Mouse (Mus musculus) heart, postnatal 4 days (tissue): ENCODE measurements around the gene Ackr1. TPM values are rescaled to one million over a fixed set of nuclear protein-coding genes. Genes with fewer than 3 reads are reported as not detected.

Experiments
- total RNA-seq, 2 experiments: library from RNA; stranded (reverse); gene quantifications; 2 replicates each; pipeline ENCODE4 v1.2.3; 2021

Gene Ackr1
- total RNA-seq, 2 experiments from 2014 or later = 0.38 to 0.62 TPM

Other genes with a start within 250 kb of the Ackr1 start
- not detected for gene Olfr1408, start 196.4 kb downstream of the Ackr1 start, total RNA-seq
- gene Olfr1406, start 143.1 kb downstream of the Ackr1 start, total RNA-seq = not detected
- not detected for gene Olfr218, start 135.9 kb downstream of the Ackr1 start, total RNA-seq
- gene Olfr1404, start 121.4 kb downstream of the Ackr1 start, total RNA-seq = not detected
- gene Fcer1a, start 106.5 kb downstream of the Ackr1 start, total RNA-seq = not detected
- gene Olfr418, start 67.7 kb downstream of the Ackr1 start, total RNA-seq = not detected
- gene Mptx2, start 56.0 kb downstream of the Ackr1 start, total RNA-seq = not detected
- 1 to 10 TPM; 2.2 to 3.2 TPM for gene Aim2, start 17.1 kb upstream of the Ackr1 start, total RNA-seq
- 1 to 10 TPM; 1.2 to 1.6 TPM for gene Cadm3, start 33.9 kb upstream of the Ackr1 start, total RNA-seq
- not detected for gene Ifi206, start 157.3 kb upstream of the Ackr1 start, total RNA-seq
- gene Ifi214, start 202.2 kb upstream of the Ackr1 start, total RNA-seq = not detected